Mouse (Mus musculus): ENCODE data around the gene Cldn15.

DNA sequence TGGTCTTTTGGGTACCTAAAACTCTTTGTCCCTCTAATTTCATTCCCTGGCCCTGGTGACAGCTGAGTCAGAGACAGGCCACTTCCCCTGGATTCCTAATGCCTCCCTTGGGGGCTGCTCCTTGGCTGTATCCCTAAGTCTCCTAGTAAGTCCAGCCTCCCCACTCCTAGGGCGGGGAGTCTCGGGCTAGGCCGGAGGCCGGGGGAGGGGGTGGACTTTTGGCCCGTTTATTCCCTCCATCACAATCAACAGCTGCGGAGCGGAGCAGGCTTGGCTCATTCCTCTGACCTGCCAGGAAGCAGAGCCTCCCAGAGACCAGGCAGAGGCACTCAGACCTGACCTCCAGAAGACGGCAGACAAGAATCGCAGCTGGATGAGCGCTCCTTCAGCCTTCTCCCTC lies 1.2 kb downstream of the Cldn15 start:
- TF ChIP-seq EP300 (IDR thresholded peaks at IDR 0.05; ENCODE audit: insufficient read depth, low read depth, low read length) (0 out of 2 replicates have a peak, but pooled peaks have one; percentile 84), CTCF (IDR thresholded peaks at IDR 0.05) (no peak), POLR2A (IDR thresholded peaks at IDR 0.05; ENCODE audit: insufficient read depth, low read depth, low read length) (peak; percentile 66)

Data from heart, adult 2 months (tissue).